Mouse (Mus musculus) cerebellum, adult (tissue): ENCODE results near the gene Cpxm1.

ENCODE experiments used
- ATAC-seq: cut with Nextera tagmentation; 2 replicates; pipeline ENCODE4 v1.9.2; 2017; ENCODE audit warnings: mild to moderate bottlenecking, moderate library complexity, mixed read lengths; ENCODE audit not compliant: insufficient number of reproducible peaks, low FRiP score, low TSS enrichment

Gene Cpxm1

DNA sequence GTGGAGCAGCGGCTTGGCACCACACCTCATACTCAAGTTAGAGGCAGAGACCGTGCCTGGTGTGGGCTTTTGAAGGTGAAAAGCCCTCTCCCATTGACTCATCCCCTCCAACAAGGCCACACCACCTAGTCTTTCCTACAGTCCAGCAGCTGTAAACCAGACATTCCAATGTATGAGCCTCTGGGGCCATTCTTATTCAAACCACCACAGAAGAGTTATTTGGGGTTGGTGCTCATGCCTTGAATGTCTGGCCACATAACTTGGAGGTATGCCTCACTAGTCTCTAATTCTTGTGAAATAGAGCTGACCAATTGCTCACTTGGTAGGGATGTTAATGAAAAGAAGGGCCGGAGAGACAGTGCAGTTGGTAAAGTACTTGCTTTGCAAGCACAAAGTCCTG lies 47.0 kb downstream of the Cpxm1 start:
- no peak for ATAC-seq

DNA sequence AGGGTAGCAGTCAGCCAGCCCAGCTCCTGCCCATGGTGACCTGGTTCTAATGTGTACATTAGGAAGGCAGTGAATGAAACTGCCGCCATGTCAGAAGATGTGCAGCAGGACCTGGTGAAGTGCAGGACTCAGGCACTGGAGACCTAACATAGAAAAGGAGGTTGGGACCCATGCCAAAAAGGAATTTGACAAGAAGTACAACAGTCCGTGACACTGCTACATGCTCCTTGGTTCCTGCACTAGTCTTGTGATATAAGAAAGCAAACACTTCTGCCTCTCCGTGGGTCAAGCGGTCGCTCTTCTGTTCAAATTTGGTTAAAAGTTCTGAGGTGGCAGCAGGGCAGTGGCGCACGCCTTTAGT lies 56.2 kb downstream of the Cpxm1 start:
- ATAC-seq = no peak
